Mouse (Mus musculus) megakaryocyte, adult 5-6 weeks (primary cell): ENCODE data around the gene Chac1. TPM values are rescaled to one million over a fixed set of nuclear protein-coding genes. Genes with fewer than 3 reads are reported as not detected.

Experiments used
- ATAC-seq: 2 replicates; pipeline ENCODE4 v1.8.0; 2016; ENCODE audit warnings: mild to moderate bottlenecking, inconsistent platforms; ENCODE audit not compliant: poor library complexity, severe bottlenecking
- total RNA-seq, 2 experiments: library from RNA; stranded (forward) in 1 of 2; stranded (reverse) in 1 of 2; fragments of 153-499, 151-499 nt in 1 of 2; fragments of 221-1000, 200-1000 nt in 1 of 2; gene quantifications; 2 replicates each; pipeline versions ENCODE4 v1.2.3 to v1.2.4; 2015 to 2017

The Chac1 gene
- total RNA-seq, 2 experiments from 2014 or later: 0.51 to 1.1 TPM

GRCm38 (mm10) chr2:119367346-119367745, 16.3 kb downstream of the Chac1 start:
- no peak for ATAC-seq

- no peak for ATAC-seq
Observed at GRCm38 (mm10) chr2:119370116-119370515, 19.1 kb downstream of the Chac1 start.

GRCm38 (mm10) chr2:119377286-119377685, 26.3 kb downstream of the Chac1 start:
- ATAC-seq: no peak

- no peak for ATAC-seq
Observed at GRCm38 (mm10) chr2:119377826-119378225, 26.8 kb downstream of the Chac1 start.

GRCm38 (mm10) chr2:119379455-119379854, 28.4 kb downstream of the Chac1 start:
- ATAC-seq: no peak

- no peak for ATAC-seq
Observed at GRCm38 (mm10) chr2:119388266-119388665, 37.2 kb downstream of the Chac1 start.

- no peak for ATAC-seq
Observed at GRCm38 (mm10) chr2:119389992-119390391, 39.0 kb downstream of the Chac1 start.

GRCm38 (mm10) chr2:119398252-119398651, 47.2 kb downstream of the Chac1 start:
- no peak for ATAC-seq

GRCm38 (mm10) chr2:119398665-119399064, 47.6 kb downstream of the Chac1 start:
- no peak for ATAC-seq

- no peak for ATAC-seq
Observed at GRCm38 (mm10) chr2:119399313-119399712, 48.3 kb downstream of the Chac1 start.

Other genes with a start within 250 kb of the Chac1 start
- gene Rad51, start 238.4 kb upstream of the Chac1 start, total RNA-seq (2015): 20.7 and 22.1 TPM in 2 replicates
- 12.3 and 26.8 TPM in 2 replicates for gene Rad51, start 238.4 kb upstream of the Chac1 start, total RNA-seq (2017)
- 7.0 and 10.7 TPM in 2 replicates for gene Rmdn3, start 194.2 kb upstream of the Chac1 start, total RNA-seq (2015)
- gene Rmdn3, start 194.2 kb upstream of the Chac1 start, total RNA-seq (2017): 15.1 and 20.2 TPM in 2 replicates
- not detected in 2 replicates for gene Gchfr, start 183.5 kb upstream of the Chac1 start, total RNA-seq (2015)
- gene Gchfr, start 183.5 kb upstream of the Chac1 start, total RNA-seq (2017): not detected in 2 replicates
- gene Gm14137, start 176.7 kb upstream of the Chac1 start, total RNA-seq (2015): not detected in 2 replicates
- not detected in 2 replicates for gene Gm14137, start 176.7 kb upstream of the Chac1 start, total RNA-seq (2017)
- 16.4 and 21.6 TPM in 2 replicates for gene Zfyve19, start 142.6 kb upstream of the Chac1 start, total RNA-seq (2015)
- 30.7 and 39.8 TPM in 2 replicates for gene Zfyve19, start 142.6 kb upstream of the Chac1 start, total RNA-seq (2017)
- gene Dnajc17, start 142.4 kb upstream of the Chac1 start, total RNA-seq (2015): 22.8 and 24.1 TPM in 2 replicates
- 46.7 and 50.7 TPM in 2 replicates for gene Dnajc17, start 142.4 kb upstream of the Chac1 start, total RNA-seq (2017)
- gene Ppp1r14d, start 121.3 kb upstream of the Chac1 start, total RNA-seq (2015): not detected in 2 replicates
- not detected in 2 replicates for gene Ppp1r14d, start 121.3 kb upstream of the Chac1 start, total RNA-seq (2017)
- gene Spint1, start 113.9 kb upstream of the Chac1 start, total RNA-seq (2015): not detected in 2 replicates
- gene Spint1, start 113.9 kb upstream of the Chac1 start, total RNA-seq (2017): not detected in 2 replicates
- 0.16 and 0.59 TPM in 2 replicates for gene Rhov, start 80.0 kb upstream of the Chac1 start, total RNA-seq (2015)
- 0.28 and 0.81 TPM in 2 replicates for gene Rhov, start 80.0 kb upstream of the Chac1 start, total RNA-seq (2017)
- gene Vps18, start 62.5 kb upstream of the Chac1 start, total RNA-seq (2015): 8.9 and 9.0 TPM in 2 replicates
- gene Vps18, start 62.5 kb upstream of the Chac1 start, total RNA-seq (2017): 19.6 and 21.2 TPM in 2 replicates
- 0.09 TPM in 1 of 2 replicates, not detected in the other for gene Dll4, start 25.4 kb upstream of the Chac1 start, total RNA-seq (2015)
- not detected in 2 replicates for gene Dll4, start 25.4 kb upstream of the Chac1 start, total RNA-seq (2017)
- 19.9 and 22.0 TPM in 2 replicates for gene Ino80, start 126.5 kb downstream of the Chac1 start, total RNA-seq (2015)
- 18.6 and 22.7 TPM in 2 replicates for gene Ino80, start 126.5 kb downstream of the Chac1 start, total RNA-seq (2017)
- 0.48 TPM in 1 of 2 replicates, not detected in the other for gene Exd1, start 196.4 kb downstream of the Chac1 start, total RNA-seq (2015)
- gene Exd1, start 196.4 kb downstream of the Chac1 start, total RNA-seq (2017): 0.04 TPM in 1 of 2 replicates, not detected in the other
- 90.6 and 99.8 TPM in 2 replicates for gene Chp1, start 196.5 kb downstream of the Chac1 start, total RNA-seq (2015)
- 94.3 and 133 TPM in 2 replicates for gene Chp1, start 196.5 kb downstream of the Chac1 start, total RNA-seq (2017)